Mouse (Mus musculus) small intestine, adult 2 months (tissue): ENCODE results near the gene Timp3.

Source experiments
- CTCF ChIP-seq: fragments of 200-500 bp; IDR thresholded peaks from 2 replicates; pipeline ENCODE4 v1.5.1; 2012; ENCODE audit warnings: low read depth, mild to moderate bottlenecking, control low read depth, inconsistent platforms, low read length, moderate library complexity, mixed read lengths; ENCODE audit not compliant: insufficient replicate concordance, insufficient read length; ENCODE audit errors: extremely low read depth
- POLR2A ChIP-seq: fragments of 200-500 bp; IDR thresholded peaks from 2 replicates; pipeline ENCODE4 v1.6.1; 2012; ENCODE audit warnings: low read depth, mild to moderate bottlenecking, control low read depth, inconsistent platforms, low read length, moderate library complexity

DNA sequence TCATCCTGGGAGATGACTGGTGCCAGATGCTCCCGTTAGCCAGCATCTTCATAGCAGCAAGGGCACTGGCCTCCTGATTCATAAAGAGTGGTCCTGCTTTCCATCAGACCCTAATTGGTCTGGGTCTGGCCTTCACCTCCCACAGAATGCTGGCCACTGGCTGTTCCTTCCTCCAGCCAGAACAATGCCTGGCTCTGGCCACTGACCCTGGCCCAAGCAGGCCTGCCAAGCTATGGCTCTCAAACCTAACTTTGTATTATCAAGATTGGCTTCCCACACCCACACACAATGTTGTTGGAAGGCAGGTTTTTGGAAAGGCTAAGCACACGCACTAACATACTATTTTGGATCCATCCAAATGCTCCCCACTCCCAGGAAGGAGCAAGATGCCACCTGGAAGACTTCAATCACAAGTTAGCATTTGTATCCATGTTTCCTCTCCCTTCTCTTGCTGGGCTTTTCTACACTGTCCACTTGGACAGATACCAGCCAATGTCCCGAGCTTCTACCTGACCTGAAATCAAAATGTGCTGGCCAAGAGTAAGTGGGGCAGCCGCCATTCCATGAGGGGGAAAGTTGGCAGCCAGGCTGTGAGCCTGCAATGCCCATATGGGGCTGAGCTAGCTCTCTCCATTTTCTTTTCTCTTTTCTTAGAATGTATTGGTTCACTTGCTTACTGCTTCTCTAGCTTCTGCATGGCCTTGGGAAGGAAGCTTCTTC is 23.3 kb downstream of the Timp3 start:
- no peak for TF ChIP-seq POLR2A
- TF ChIP-seq CTCF, result no peak
